Mouse (Mus musculus) heart, postnatal 0 days (tissue): ENCODE measurements at regions not wholly inside any gene's neighbourhood (a gene's known extent, or its start where the extent isn't known, plus 50 kb on each side); places are given as distances from the start of the nearest gene placed in this dataset.

Experiments
- CTCF ChIP-seq: IDR thresholded peaks from 2 replicates; pipeline ENCODE4 v1.5.1; 2016; ENCODE audit warnings: antibody characterized with exemption, control low read depth, low read depth
- EP300 ChIP-seq: IDR thresholded peaks from 2 replicates; pipeline ENCODE4 v1.6.1; 2016; ENCODE audit warnings: antibody characterized with exemption, low read depth

GRCm38 (mm10) chr9:120751686-120752484, 177.1 kb upstream of the Ctnnb1 start:
- TF ChIP-seq CTCF (no peak), EP300 (no peak)
